Mouse (Mus musculus): ENCODE data around the gene Gnaq. TPM values are rescaled to one million over a fixed set of nuclear protein-coding genes. Genes with fewer than 3 reads are reported as not detected.
"Not testable (repeated sequence)": the region's sequence is repeated elsewhere in the genome, so short reads cannot be mapped to it uniquely, and the experiment has no call there.

Gene Gnaq
- polyA plus RNA-seq, 1 experiment from 2014 or later = 18.4 TPM

- DNase-seq (ENCODE audit: low spot score) (peak; percentile 47), ATAC-seq (replicated peaks; ENCODE audit: low FRiP score, low TSS enrichment, low read depth) (no peak)
- H3K4me2 ChIP-seq (ENCODE audit: low read length) = no peak overlapping the region
- 47% methylated on average over 7 of the region's 7 CpGs for WGBS
- no peak overlapping the region for H3K4me3 ChIP-seq (ENCODE audit: low read depth, low read length)
- no peak overlapping the region for H3K9ac ChIP-seq (ENCODE audit: low read length)
- no peak overlapping the region for H3K27ac ChIP-seq (ENCODE audit: low read depth)
- no peaks in the 10 kb centered on the region for H3K9me3 ChIP-seq (ENCODE audit: control insufficient read depth, low read length)
- no peaks in the 10 kb centered on the region for H3K36me3 ChIP-seq (ENCODE audit: control insufficient read depth, insufficient read depth, low read length)
- peaks cover 11% of the 10 kb centered on the region for H3K4me1 ChIP-seq (replicated peaks; ENCODE audit: control insufficient read depth, insufficient read depth, low read length)
- H3K27me3 ChIP-seq (replicated peaks; ENCODE audit: control insufficient read depth, insufficient read depth, low read length) = no peaks in the 10 kb centered on the region
Observed at GRCm38 (mm10) chr19:16150328-16150727, 17.7 kb downstream of the Gnaq start.

GRCm38 (mm10) chr19:16153851-16154250 is 21.2 kb downstream of the Gnaq start:
- H3K4me3 ChIP-seq (ENCODE audit: low read depth, low read length) = no peak overlapping the region
- no peak for DNase-seq (ENCODE audit: low spot score)
- H3K27me3 ChIP-seq (replicated peaks; ENCODE audit: control insufficient read depth, insufficient read depth, low read length) = no peaks in the 10 kb centered on the region
- H3K36me3 ChIP-seq (ENCODE audit: control insufficient read depth, insufficient read depth, low read length) = no peaks in the 10 kb centered on the region
- no peak overlapping the region for H3K9ac ChIP-seq (ENCODE audit: low read length)
- no peak overlapping the region for H3K4me2 ChIP-seq (ENCODE audit: low read length)
- no peak for ATAC-seq (replicated peaks; ENCODE audit: low FRiP score, low TSS enrichment, low read depth)
- no peak overlapping the region for H3K27ac ChIP-seq (ENCODE audit: low read depth)
- H3K4me1 ChIP-seq (replicated peaks; ENCODE audit: control insufficient read depth, insufficient read depth, low read length) = peaks cover 12% of the 10 kb centered on the region
- H3K9me3 ChIP-seq (ENCODE audit: control insufficient read depth, low read length) = no peaks in the 10 kb centered on the region
- WGBS = 84% methylated on average over 3 of the region's 3 CpGs

- Histone ChIP-seq H3K9me3 (ENCODE audit: control insufficient read depth, low read length) (no peaks in the 10 kb centered on the region), H3K9ac (ENCODE audit: low read length) (no peak overlapping the region), H3K4me2 (ENCODE audit: low read length) (no peak overlapping the region), H3K27me3 (replicated peaks; ENCODE audit: control insufficient read depth, insufficient read depth, low read length) (no peaks in the 10 kb centered on the region), H3K27ac (ENCODE audit: low read depth) (no peak overlapping the region), H3K4me3 (ENCODE audit: low read depth, low read length) (no peak overlapping the region), H3K4me1 (replicated peaks; ENCODE audit: control insufficient read depth, insufficient read depth, low read length) (peaks cover 12% of the 10 kb centered on the region), H3K36me3 (ENCODE audit: control insufficient read depth, insufficient read depth, low read length) (no peaks in the 10 kb centered on the region)
- ATAC-seq (replicated peaks; ENCODE audit: low FRiP score, low TSS enrichment, low read depth) (no peak), DNase-seq (ENCODE audit: low spot score) (no peak)
Observed at GRCm38 (mm10) chr19:16154480-16154879, 21.8 kb downstream of the Gnaq start.

- ATAC-seq (replicated peaks; ENCODE audit: low FRiP score, low TSS enrichment, low read depth) = no peak
- H3K27ac ChIP-seq (ENCODE audit: low read depth) = no peak overlapping the region
Observed at GRCm38 (mm10) chr19:16157120-16157519, 24.5 kb downstream of the Gnaq start.

GRCm38 (mm10) chr19:16160759-16161158 is 28.1 kb downstream of the Gnaq start:
- WGBS = 36% methylated on average over 2 of the region's 2 CpGs
- Histone ChIP-seq H3K9ac (ENCODE audit: low read length) (no peak overlapping the region), H3K4me2 (ENCODE audit: low read length) (no peak overlapping the region), H3K9me3 (ENCODE audit: control insufficient read depth, low read length) (no peaks in the 10 kb centered on the region), H3K27ac (ENCODE audit: low read depth) (no peak overlapping the region), H3K27me3 (replicated peaks; ENCODE audit: control insufficient read depth, insufficient read depth, low read length) (no peaks in the 10 kb centered on the region), H3K36me3 (ENCODE audit: control insufficient read depth, insufficient read depth, low read length) (0 out of 2 replicates have a peak, but pooled peaks cover 4% of the 10 kb centered on the region), H3K4me1 (replicated peaks; ENCODE audit: control insufficient read depth, insufficient read depth, low read length) (peaks cover 7% of the 10 kb centered on the region), H3K4me3 (ENCODE audit: low read depth, low read length) (no peak overlapping the region)
- ATAC-seq (replicated peaks; ENCODE audit: low FRiP score, low TSS enrichment, low read depth) (peak; percentile 53; the same call in 1 of the 2 replicates), DNase-seq (ENCODE audit: low spot score) (peak; percentile 51)

More at GRCm38 (mm10) chr19:16157120-16157519, 24.5 kb downstream of the Gnaq start:
- Histone ChIP-seq H3K9ac (ENCODE audit: low read length) (no peak overlapping the region), H3K4me1 (replicated peaks; ENCODE audit: control insufficient read depth, insufficient read depth, low read length) (peaks cover 11% of the 10 kb centered on the region), H3K27me3 (replicated peaks; ENCODE audit: control insufficient read depth, insufficient read depth, low read length) (no peaks in the 10 kb centered on the region), H3K36me3 (ENCODE audit: control insufficient read depth, insufficient read depth, low read length) (no peaks in the 10 kb centered on the region), H3K4me2 (ENCODE audit: low read length) (no peak overlapping the region), H3K9me3 (ENCODE audit: control insufficient read depth, low read length) (no peaks in the 10 kb centered on the region), H3K4me3 (ENCODE audit: low read depth, low read length) (no peak overlapping the region)
- 96% methylated on average over 7 of the region's 7 CpGs for WGBS
- peak; percentile 9 for DNase-seq (ENCODE audit: low spot score)

- Histone ChIP-seq H3K9me3 (ENCODE audit: control insufficient read depth, low read length) (no peaks in the 10 kb centered on the region), H3K27ac (ENCODE audit: low read depth) (no peak overlapping the region), H3K4me1 (replicated peaks; ENCODE audit: control insufficient read depth, insufficient read depth, low read length) (peaks cover 10% of the 10 kb centered on the region), H3K9ac (ENCODE audit: low read length) (no peak overlapping the region), H3K36me3 (ENCODE audit: control insufficient read depth, insufficient read depth, low read length) (0 out of 2 replicates have a peak, but pooled peaks cover 4% of the 10 kb centered on the region), H3K4me2 (ENCODE audit: low read length) (no peak overlapping the region), H3K27me3 (replicated peaks; ENCODE audit: control insufficient read depth, insufficient read depth, low read length) (no peaks in the 10 kb centered on the region), H3K4me3 (ENCODE audit: low read depth, low read length) (no peak overlapping the region)
- DNase-seq (ENCODE audit: low spot score) (peak; percentile 51), ATAC-seq (replicated peaks; ENCODE audit: low FRiP score, low TSS enrichment, low read depth) (peak; percentile 62)
- 36% methylated on average over 2 of the region's 2 CpGs for WGBS
Observed at GRCm38 (mm10) chr19:16161222-16161621, 28.6 kb downstream of the Gnaq start.

- not testable (repeated sequence) for H3K27ac ChIP-seq (ENCODE audit: low read depth); H3K9me3 ChIP-seq (ENCODE audit: control insufficient read depth, low read length); H3K4me3 ChIP-seq (ENCODE audit: low read depth, low read length); H3K27me3 ChIP-seq (replicated peaks; ENCODE audit: control insufficient read depth, insufficient read depth, low read length); H3K4me2 ChIP-seq (ENCODE audit: low read length); DNase-seq (ENCODE audit: low spot score); ATAC-seq (replicated peaks; ENCODE audit: low FRiP score, low TSS enrichment, low read depth); H3K9ac ChIP-seq (ENCODE audit: low read length); H3K36me3 ChIP-seq (ENCODE audit: control insufficient read depth, insufficient read depth, low read length)
- peaks cover 39% of the 10 kb centered on the region for H3K4me1 ChIP-seq (replicated peaks; ENCODE audit: control insufficient read depth, insufficient read depth, low read length)
- 90% methylated on average over 13 of the region's 13 CpGs for WGBS
Observed at GRCm38 (mm10) chr19:16164396-16164795, 31.8 kb downstream of the Gnaq start.

- Histone ChIP-seq H3K36me3 (ENCODE audit: control insufficient read depth, insufficient read depth, low read length) (0 out of 2 replicates have a peak, but pooled peaks cover 4% of the 10 kb centered on the region), H3K9me3 (ENCODE audit: control insufficient read depth, low read length) (no peaks in the 10 kb centered on the region), H3K9ac (ENCODE audit: low read length) (no peak overlapping the region), H3K4me2 (ENCODE audit: low read length) (no peak overlapping the region), H3K27ac (ENCODE audit: low read depth) (peak overlapping the region; percentile 70; the same call in 1 of the 2 replicates), H3K4me1 (replicated peaks; ENCODE audit: control insufficient read depth, insufficient read depth, low read length) (peaks cover 51% of the 10 kb centered on the region), H3K4me3 (ENCODE audit: low read depth, low read length) (no peak overlapping the region), H3K27me3 (replicated peaks; ENCODE audit: control insufficient read depth, insufficient read depth, low read length) (no peaks in the 10 kb centered on the region)
- ATAC-seq (replicated peaks; ENCODE audit: low FRiP score, low TSS enrichment, low read depth) (no peak), DNase-seq (ENCODE audit: low spot score) (no peak)
- 58% methylated on average over 4 of the region's 4 CpGs for WGBS
Observed at GRCm38 (mm10) chr19:16167185-16167584, 34.6 kb downstream of the Gnaq start.

GRCm38 (mm10) chr19:16168192-16168591 is 35.6 kb downstream of the Gnaq start:
- H3K27me3 ChIP-seq (replicated peaks; ENCODE audit: control insufficient read depth, insufficient read depth, low read length) = no peaks in the 10 kb centered on the region
- H3K27ac ChIP-seq (ENCODE audit: low read depth) = peak overlapping the region; percentile 89
- no peak overlapping the region for H3K9ac ChIP-seq (ENCODE audit: low read length)
- peak overlapping the region; percentile 26 for H3K4me2 ChIP-seq (ENCODE audit: low read length)
- no peak for DNase-seq (ENCODE audit: low spot score)
- H3K9me3 ChIP-seq (ENCODE audit: control insufficient read depth, low read length) = no peaks in the 10 kb centered on the region
- peaks cover 55% of the 10 kb centered on the region for H3K4me1 ChIP-seq (replicated peaks; ENCODE audit: control insufficient read depth, insufficient read depth, low read length)
- WGBS = 16% methylated on average over 4 of the region's 4 CpGs
- no peak overlapping the region for H3K4me3 ChIP-seq (ENCODE audit: low read depth, low read length)
- H3K36me3 ChIP-seq (ENCODE audit: control insufficient read depth, insufficient read depth, low read length) = 0 out of 2 replicates have a peak, but pooled peaks cover 4% of the 10 kb centered on the region
- ATAC-seq (replicated peaks; ENCODE audit: low FRiP score, low TSS enrichment, low read depth) = no peak

Data from intestine, embryonic 14.5 days (tissue).